Mouse (Mus musculus): ENCODE results near the gene Cnfn. TPM values are rescaled to one million over a fixed set of nuclear protein-coding genes. Genes with fewer than 3 reads are reported as not detected.

Gene Cnfn
- polyA plus RNA-seq, 1 experiment from 2014 or later = not detected

DNA sequence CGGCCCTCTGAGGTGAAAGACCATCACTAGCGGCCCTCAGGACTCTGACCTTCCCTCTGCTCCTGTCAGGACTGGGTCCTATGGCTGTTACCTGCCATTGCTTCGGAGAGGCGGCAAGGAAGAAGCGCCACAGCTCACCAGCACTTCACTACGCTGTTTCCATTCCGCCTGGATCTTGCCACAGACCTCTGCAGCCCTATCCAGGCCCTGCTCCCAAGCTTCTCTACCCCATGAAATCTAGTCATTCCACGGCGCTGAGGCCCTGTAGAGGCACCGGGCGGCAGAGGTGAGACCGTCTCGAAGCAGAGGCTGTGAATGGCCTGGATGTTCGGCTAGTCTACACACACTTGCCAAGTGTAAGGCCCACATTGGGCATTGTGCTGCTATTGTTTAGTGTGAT lies 27.1 kb upstream of the Cnfn start:
- Histone ChIP-seq H3K4me3 (peak overlapping the region; percentile 60), H3K27me3 (replicated peaks) (no peaks in the 10 kb centered on the region), H3K27ac (peak overlapping the region; percentile 79), H3K36me3 (replicated peaks) (no peaks in the 10 kb centered on the region), H3K9me3 (no peaks in the 10 kb centered on the region), H3K9ac (peak overlapping the region; percentile 25; the same call in 1 of the 2 replicates), H3K4me1 (peaks cover 31% of the 10 kb centered on the region), H3K4me2 (peak overlapping the region; percentile 69)
- 89% methylated on average over 14 of the region's 14 CpGs for WGBS
- ATAC-seq (replicated peaks) = peak; percentile 3

DNA sequence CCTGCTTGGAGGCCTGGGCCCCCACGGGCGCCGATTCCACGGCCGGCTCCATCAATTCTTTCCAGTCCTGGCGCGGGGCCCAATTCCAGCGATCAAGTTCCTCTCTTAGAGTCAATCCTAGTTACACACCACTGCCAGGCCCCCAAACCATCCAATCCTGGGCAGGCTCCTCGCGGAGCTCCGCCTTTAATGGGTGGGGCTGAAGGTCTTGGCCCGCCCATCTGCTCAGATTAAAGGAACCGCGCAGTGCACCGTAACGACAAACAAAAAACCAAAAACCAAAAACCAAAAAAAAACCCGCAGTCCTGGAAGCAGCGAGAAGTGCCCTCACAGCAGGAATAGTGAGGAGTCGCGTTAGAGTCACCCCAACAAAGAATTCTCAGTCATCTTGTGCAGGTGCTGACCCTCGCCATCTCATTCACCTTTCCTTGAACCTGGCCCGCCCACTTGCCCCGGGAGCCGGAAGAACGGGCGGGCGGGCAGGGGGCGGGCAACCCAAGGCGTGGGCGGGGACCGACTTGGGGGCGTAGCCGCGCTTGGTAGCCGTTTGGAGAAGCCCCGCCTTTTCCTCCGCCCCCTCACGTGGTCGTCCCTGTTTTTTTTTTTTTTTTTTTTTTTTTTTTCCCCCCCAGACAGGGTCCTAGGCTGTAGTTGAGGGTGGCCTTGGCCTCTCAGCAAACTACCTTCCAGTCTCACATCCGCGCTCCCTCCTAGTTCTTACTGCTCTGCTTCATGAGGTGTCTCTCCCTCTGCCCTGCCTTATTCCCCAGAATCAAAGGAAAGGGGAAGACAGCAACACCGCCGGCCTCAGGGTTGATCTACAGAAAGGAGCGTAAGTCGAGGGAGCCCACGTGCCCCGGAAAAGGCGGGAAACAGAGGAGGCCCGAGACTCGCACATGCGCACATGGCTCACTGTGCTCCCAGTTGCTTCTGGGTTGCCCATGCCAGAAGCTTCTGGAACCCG lies 26.3 kb upstream of the Cnfn start:
- H3K4me1 ChIP-seq = peaks cover 35% of the 10 kb centered on the region
- 4% methylated on average over 50 of the region's 52 CpGs for WGBS
- peak overlapping the region; percentile 69 for H3K4me2 ChIP-seq
- H3K9ac ChIP-seq = peak overlapping the region; percentile 57
- no peaks in the 10 kb centered on the region for H3K27me3 ChIP-seq (replicated peaks)
- peak overlapping the region; percentile 79 for H3K27ac ChIP-seq
- peak overlapping the region; percentile 60 for H3K4me3 ChIP-seq
- ATAC-seq (replicated peaks) = peak; percentile 97
- H3K9me3 ChIP-seq = no peaks in the 10 kb centered on the region
- no peaks in the 10 kb centered on the region for H3K36me3 ChIP-seq (replicated peaks)

DNA sequence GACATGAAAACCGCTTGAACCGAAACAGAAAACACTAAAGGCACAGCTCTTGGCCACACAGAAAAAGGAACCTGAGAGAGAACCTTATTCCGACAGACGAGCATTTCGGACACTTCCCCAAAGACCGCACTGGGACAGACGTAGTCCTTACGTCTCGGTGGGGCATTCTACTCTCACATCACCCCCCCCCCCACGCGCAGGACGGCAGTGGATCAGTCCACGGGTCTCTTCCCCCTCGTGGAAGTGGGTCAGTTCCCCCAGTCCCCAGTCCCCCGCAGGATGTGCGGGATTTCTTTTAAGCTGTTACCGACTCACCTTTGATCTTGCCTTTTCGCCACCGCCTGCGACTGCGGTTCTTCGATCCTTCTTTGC lies 25.6 kb upstream of the Cnfn start:
- no peaks in the 10 kb centered on the region for H3K27me3 ChIP-seq (replicated peaks)
- under 1% methylated on average over 22 of the region's 22 CpGs for WGBS
- peak; percentile 71 for ATAC-seq (replicated peaks)
- peak overlapping the region; percentile 79 for H3K27ac ChIP-seq
- peak overlapping the region; percentile 69 for H3K4me2 ChIP-seq
- H3K9ac ChIP-seq = peak overlapping the region; percentile 57
- no peaks in the 10 kb centered on the region for H3K36me3 ChIP-seq (replicated peaks)
- no peaks in the 10 kb centered on the region for H3K9me3 ChIP-seq
- peaks cover 39% of the 10 kb centered on the region for H3K4me1 ChIP-seq
- peak overlapping the region; percentile 60 for H3K4me3 ChIP-seq

DNA sequence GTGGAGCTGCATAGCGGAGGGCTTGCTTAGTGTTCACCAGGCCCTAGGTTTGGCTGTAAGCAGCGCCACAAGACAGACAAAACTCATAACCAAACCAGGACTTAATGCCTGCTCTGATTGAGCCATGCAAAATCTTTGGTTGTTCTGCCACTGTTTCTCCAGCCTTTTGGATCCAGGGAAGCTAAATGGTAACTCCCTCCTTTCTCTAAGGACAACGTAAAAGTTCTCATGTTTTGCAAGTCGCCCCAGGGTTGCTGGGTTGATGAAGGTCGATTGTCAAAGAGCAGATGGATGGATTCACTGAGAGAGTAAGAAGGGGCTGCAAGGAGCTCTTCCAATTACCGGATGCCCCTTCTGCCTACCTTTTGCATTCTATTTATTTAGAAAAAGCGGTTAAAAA lies 25.2 kb upstream of the Cnfn start:
- WGBS = 16% methylated on average over 7 of the region's 7 CpGs
- H3K9ac ChIP-seq = peak overlapping the region; percentile 57
- H3K4me2 ChIP-seq = peak overlapping the region; percentile 69
- no peaks in the 10 kb centered on the region for H3K9me3 ChIP-seq
- no peak overlapping the region for H3K27ac ChIP-seq
- H3K36me3 ChIP-seq (replicated peaks) = no peaks in the 10 kb centered on the region
- peaks cover 43% of the 10 kb centered on the region for H3K4me1 ChIP-seq
- H3K27me3 ChIP-seq (replicated peaks) = no peaks in the 10 kb centered on the region
- ATAC-seq (replicated peaks) = no peak
- H3K4me3 ChIP-seq = peak overlapping the region; percentile 60

DNA sequence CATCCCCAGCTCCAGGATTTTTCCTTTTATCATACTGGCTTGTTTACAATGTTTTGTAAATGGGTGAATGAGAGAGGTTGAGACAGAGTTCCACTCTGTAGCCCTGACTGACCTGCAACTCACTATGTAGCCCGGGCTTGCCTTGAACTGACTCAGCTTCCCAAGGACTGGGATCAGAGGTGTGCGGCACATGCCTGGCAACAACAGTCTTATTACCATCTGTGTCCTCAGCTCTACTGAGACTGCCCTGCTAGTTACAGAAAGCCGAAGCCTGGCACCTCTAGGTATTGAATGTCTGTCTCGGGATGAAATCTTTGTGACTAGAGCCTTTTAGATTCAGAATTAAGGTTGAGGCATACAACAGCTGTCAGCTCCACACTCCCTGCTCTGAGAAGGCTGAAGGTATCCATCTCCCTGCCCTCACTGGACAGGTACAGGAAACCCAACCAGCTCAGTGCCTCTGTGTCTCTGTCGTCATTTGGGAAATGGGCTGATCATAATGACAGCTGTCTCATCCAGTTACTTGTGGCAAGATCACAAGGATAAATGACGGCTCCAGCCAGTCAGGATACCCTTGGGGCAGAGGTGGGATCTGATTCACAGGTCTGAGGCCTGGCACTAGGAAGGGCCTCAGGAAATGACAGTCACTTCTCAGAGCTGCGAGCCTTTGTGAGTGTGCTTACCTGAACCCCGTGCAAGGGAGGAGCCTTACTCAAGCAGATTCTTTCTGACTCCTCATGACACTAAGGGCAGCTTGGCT lies 24.1 kb upstream of the Cnfn start:
- Histone ChIP-seq H3K27me3 (replicated peaks) (no peaks in the 10 kb centered on the region), H3K4me1 (peaks cover 45% of the 10 kb centered on the region), H3K9ac (no peak overlapping the region), H3K27ac (no peak overlapping the region), H3K9me3 (no peaks in the 10 kb centered on the region), H3K4me3 (peak overlapping the region; percentile 60; the same call in 1 of the 2 replicates), H3K4me2 (peak overlapping the region; percentile 69), H3K36me3 (replicated peaks) (no peaks in the 10 kb centered on the region)
- 74% methylated on average over 8 of the region's 8 CpGs for WGBS
- no peak for ATAC-seq (replicated peaks)

DNA sequence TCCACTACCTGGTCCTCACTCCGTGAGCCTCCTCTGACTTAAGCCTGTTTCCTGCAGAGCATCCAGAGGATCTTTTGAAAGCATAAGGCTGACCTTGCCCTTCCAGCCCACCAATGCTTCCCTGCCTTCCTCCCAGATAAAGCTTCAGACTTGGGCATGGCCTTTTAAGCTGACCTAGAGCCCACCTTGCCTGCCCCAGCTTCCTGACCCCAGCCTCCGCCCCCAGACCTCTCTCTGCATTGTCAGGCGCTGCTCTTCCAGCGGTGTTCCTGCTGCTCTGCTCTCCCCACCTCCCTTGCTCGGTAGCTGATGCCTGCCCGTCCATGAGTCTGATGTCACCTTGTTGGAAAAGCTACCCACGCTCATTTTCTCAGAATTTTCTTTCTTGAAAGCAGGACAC lies 23.3 kb upstream of the Cnfn start:
- no peak for ATAC-seq (replicated peaks)
- H3K9ac ChIP-seq = no peak overlapping the region
- peaks cover 1% of the 10 kb centered on the region for H3K36me3 ChIP-seq (replicated peaks)
- no peak overlapping the region for H3K4me2 ChIP-seq
- no peaks in the 10 kb centered on the region for H3K27me3 ChIP-seq (replicated peaks)
- no peak overlapping the region for H3K4me3 ChIP-seq
- H3K9me3 ChIP-seq = no peaks in the 10 kb centered on the region
- WGBS = 42% methylated on average over 7 of the region's 7 CpGs
- peaks cover 45% of the 10 kb centered on the region for H3K4me1 ChIP-seq
- no peak overlapping the region for H3K27ac ChIP-seq

DNA sequence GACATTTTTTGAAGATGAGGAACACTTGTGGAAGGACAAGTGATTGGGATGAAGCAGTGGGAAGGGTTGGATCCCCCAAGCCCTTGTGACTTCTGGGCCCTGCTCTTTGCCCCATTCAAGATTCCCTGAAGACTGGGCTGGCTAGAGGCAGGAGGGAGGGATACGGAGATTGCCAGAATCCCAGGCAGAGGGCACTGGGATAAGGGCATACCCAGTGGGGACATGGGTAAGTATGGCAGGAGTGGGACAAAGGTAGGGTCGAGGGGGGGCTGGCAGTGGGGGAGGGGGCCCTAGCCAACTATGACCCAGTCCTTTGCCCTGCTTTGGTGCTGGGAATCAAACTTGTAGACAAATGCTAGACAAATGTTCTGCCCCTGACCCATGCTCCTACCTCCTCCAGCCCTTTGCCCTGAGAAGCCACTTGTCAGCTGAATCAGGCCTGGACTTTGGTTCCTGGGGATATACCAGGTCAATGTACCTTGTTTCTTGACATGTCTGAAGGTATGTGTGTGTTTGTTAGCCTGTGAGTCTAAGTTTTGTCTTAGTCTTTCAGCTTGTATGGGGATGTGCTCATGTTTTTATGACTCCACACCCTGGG lies 22.4 kb upstream of the Cnfn start:
- no peak overlapping the region for H3K4me2 ChIP-seq
- ATAC-seq (replicated peaks) = no peak
- WGBS = 68% methylated on average over 2 of the region's 2 CpGs

DNA sequence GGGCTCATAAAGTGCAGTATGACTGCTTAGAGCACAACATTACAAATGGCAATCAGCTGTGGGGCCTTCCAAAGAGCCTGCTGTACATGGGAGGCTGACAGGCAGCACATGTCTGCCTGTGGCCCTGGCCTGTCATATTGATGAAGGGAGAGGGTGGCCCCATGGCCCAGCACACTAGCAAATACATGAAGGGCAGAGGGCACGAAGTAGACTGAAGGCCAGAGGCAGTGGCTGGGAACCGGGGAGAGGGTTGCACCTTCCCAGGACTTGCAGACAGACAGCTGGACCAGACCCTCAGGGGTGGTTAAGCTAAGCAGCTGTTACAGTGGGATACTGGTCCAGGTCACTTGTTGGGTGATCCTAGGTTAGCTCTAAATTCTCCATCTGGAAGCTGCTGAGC lies 21.5 kb upstream of the Cnfn start:
- Histone ChIP-seq H3K4me2 (no peak overlapping the region), H3K9ac (no peak overlapping the region), H3K27ac (no peak overlapping the region), H3K4me3 (no peak overlapping the region), H3K9me3 (no peaks in the 10 kb centered on the region), H3K27me3 (replicated peaks) (no peaks in the 10 kb centered on the region), H3K36me3 (replicated peaks) (peaks cover 8% of the 10 kb centered on the region), H3K4me1 (peaks cover 37% of the 10 kb centered on the region)
- 49% methylated on average over 2 of the region's 2 CpGs for WGBS
- no peak for ATAC-seq (replicated peaks)

More for the DNA sequence above, 22.4 kb upstream of the Cnfn start:
- Histone ChIP-seq H3K4me3 (no peak overlapping the region), H3K27me3 (replicated peaks) (no peaks in the 10 kb centered on the region), H3K9ac (no peak overlapping the region), H3K9me3 (no peaks in the 10 kb centered on the region), H3K27ac (no peak overlapping the region), H3K36me3 (replicated peaks) (peaks cover 8% of the 10 kb centered on the region), H3K4me1 (peaks cover 45% of the 10 kb centered on the region)

DNA sequence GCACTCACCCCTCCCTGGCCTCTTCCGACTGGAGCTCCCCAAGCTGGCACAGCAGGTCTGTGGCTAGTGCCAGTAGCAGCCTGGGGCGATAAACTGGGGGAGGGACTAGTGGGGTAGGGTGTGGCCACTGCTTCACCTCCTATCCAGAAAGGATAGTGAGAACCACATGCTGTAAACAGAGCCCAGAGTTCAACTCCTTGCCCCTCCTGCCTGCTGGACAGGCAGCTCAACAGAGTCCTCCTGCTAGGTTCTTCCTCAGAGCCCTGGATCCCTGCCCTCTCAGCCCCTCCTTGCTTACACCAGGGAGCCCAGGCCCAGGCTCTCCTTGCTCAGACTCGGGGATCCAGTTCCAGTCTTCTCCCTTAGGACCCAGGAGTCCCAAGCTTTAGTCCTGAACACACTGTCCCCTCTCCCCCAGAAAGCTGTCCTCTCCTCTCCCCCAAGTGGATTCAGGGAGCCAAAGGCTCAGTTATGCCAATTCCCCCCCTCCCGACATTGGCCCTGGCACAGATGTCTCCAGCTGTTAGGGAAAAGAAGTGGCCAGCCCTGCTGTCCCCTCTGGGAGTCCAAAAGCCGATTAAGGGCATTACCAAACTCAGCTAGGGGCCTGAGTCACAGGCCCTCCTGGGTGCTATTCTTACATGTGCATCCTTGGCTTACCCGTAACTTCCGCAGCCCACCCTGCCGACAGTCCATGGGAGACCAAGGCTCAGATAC lies 20.7 kb upstream of the Cnfn start:
- H3K4me3 ChIP-seq = no peak overlapping the region
- no peak overlapping the region for H3K27ac ChIP-seq
- no peak overlapping the region for H3K4me2 ChIP-seq
- H3K4me1 ChIP-seq = peaks cover 37% of the 10 kb centered on the region
- 33% methylated on average over 8 of the region's 8 CpGs for WGBS
- H3K9ac ChIP-seq = no peak overlapping the region
- H3K27me3 ChIP-seq (replicated peaks) = no peaks in the 10 kb centered on the region
- H3K36me3 ChIP-seq (replicated peaks) = peaks cover 8% of the 10 kb centered on the region
- ATAC-seq (replicated peaks) = no peak
- H3K9me3 ChIP-seq = no peaks in the 10 kb centered on the region

DNA sequence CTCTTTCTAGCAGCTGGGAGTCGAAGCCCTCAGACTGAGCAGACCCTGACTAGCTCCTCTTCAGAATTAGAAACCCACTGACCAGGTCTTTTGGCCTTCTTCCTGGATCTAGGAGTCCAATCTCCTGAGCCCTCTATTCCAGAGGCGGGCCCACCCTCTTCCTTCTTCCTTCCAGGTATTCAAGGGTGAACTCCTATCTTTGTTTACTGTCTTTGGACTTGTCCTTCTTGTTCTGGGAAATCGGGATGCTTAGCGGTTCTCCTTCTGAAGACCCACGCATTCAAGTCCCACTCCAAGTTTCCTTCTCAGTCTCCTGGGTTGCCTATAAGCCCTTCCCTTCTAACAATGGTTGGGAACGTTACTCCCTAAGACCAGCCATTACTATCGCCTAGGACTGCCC lies 19.4 kb upstream of the Cnfn start:
- peaks cover 27% of the 10 kb centered on the region for H3K4me1 ChIP-seq
- no peaks in the 10 kb centered on the region for H3K27me3 ChIP-seq (replicated peaks)
- no peaks in the 10 kb centered on the region for H3K9me3 ChIP-seq
- H3K9ac ChIP-seq = no peak overlapping the region
- H3K36me3 ChIP-seq (replicated peaks) = peaks cover 8% of the 10 kb centered on the region
- ATAC-seq (replicated peaks) = no peak
- no peak overlapping the region for H3K4me3 ChIP-seq
- WGBS = 88% methylated on average over 7 of the region's 7 CpGs
- H3K4me2 ChIP-seq = no peak overlapping the region
- no peak overlapping the region for H3K27ac ChIP-seq

DNA sequence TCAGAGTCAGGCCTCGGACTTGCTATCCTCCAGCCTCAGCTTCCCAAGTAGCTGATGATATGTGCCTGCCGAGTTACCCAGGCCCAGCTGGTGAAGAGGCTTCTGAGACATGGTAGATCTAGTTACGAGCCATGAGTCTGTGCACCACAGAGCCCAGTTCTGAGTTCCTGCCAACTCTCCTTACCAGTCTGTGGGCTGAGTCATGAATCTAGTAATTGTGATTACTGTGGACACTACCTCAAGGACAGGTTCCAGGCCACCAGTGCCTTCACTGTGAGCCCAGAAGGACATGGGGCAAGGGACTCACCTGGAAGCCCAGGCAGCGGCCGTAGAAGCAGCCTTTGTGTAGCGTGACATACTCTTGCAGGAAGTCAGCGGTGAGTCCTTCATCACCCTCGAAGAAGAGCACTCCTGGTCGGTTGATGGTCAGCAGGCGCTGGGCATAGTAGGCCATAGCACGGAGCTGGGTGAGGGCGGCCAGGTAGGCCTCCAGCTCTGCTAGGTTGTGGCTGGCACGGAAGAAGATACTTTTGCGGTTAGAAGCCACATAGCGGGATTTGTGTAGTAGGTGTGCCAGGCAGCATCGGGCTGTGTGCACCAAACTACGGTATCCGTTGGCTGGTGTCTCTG lies 18.4 kb upstream of the Cnfn start:
- no peak for ATAC-seq (replicated peaks)
- H3K36me3 ChIP-seq (replicated peaks) = peaks cover 13% of the 10 kb centered on the region

More for the DNA sequence above, 18.4 kb upstream of the Cnfn start:
- no peaks in the 10 kb centered on the region for H3K9me3 ChIP-seq
- no peak overlapping the region for H3K27ac ChIP-seq
- no peaks in the 10 kb centered on the region for H3K27me3 ChIP-seq (replicated peaks)
- no peak overlapping the region for H3K9ac ChIP-seq
- H3K4me1 ChIP-seq = peaks cover 18% of the 10 kb centered on the region
- H3K4me3 ChIP-seq = no peak overlapping the region
- WGBS = 96% methylated on average over 18 of the region's 18 CpGs
- no peak overlapping the region for H3K4me2 ChIP-seq

Measured in midbrain, embryonic 15.5 days (tissue).